Mouse (Mus musculus) right cerebral cortex, postnatal 14 days (tissue): ENCODE measurements at regions not wholly inside any gene's neighbourhood (a gene's known extent, or its start where the extent isn't known, plus 50 kb on each side); places are given as distances from the start of the nearest gene placed in this dataset.
"Not testable (repeated sequence)": the region's sequence is repeated elsewhere in the genome, so short reads cannot be mapped to it uniquely, and the experiment has no call there.

Experiments used
- DNase-seq: peaks from one replicate; pipeline ENCODE4 v3.0.0; 2022

GRCm38 (mm10) chr3:5806947-5807575, 56.5 kb downstream of the Gm8797 start:
- DNase-seq: no peak

DNA sequence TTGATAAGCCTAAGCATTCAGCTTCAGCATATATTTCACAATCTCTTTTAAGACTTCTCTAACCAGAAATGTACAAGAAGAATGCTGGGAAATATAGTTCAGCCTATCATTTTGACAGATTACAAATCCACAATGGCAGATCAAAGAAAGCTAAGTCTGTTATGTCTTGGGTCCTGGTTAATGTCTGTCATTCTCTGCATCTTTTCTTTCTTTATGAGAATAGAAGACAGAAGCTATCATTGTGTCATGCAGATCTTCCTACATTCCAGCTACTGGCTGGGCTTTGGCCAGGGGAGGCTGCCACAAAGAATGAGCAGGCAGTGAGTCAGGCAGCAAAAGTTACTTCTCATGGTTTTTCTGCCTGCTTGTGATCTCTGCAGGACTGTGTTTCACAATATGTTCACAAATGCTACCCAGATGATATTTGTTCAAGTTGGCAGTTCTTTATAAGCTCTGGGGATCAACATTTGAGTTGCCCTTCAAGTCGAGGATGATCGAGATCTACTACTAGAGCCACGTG, 60.5 kb downstream of the Gm8797 start:
- DNase-seq: no peak

DNA sequence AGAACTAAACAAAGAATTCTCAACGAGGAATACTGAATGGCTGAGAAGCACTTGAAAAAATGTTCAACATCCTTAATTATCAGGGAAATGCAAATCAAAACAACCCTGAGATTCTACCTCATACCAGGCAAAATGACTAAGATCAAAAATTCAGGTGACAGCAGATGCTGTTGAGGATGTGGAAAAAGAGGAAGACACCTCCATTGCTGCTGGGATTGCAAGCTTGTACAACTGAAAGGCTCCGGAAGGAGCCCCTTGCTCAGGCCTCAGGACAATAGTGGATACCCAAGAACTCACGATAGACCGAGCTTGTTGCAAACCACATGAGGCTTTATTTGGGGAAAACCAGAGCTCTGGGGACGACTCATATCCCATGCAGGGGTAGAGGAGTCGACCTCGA, 69.6 kb downstream of the Gm8797 start:
- DNase-seq: not testable (repeated sequence)

GRCm38 (mm10) chr3:5860237-5860636, 109.6 kb downstream of the Gm8797 start:
- DNase-seq: peak; percentile 82

DNA sequence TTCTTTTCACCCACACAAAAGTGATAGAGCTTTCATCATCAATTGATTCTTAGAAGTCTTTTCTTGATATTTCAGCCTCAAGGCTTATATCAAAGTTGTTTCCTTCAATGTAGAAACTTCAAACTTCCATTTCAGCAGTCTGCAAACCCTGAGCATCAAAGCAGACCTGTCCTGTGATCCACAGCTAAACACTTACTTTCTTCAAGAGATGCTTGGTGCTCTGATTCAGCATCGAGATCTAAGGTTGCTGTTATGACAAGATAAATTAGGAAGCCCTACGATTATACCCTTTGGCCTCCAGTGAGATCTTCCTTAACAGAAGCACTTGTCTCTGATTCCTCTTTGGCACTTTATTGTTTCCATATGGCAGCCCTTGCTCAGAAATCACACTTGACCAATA, 119.8 kb downstream of the Gm8797 start:
- no peak for DNase-seq

DNA sequence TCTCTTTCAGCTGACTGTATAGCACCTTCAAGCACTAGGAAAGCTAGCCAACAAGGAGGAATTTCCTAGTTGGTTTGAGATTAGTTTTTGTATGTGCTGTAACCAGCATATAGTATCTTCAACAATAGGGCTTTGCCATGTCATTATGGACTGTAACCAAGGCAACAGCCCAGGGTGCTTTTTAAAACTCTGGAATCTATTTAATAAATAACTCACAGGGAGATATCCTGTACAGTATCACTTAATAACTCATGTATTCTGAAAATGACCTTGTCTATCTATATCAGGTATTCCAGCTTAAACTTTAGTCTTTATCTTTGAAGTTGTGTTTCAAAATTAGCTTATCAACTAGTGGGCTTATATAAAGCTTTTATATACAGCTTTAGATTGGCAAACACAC, 128.5 kb downstream of the Gm8797 start:
- DNase-seq: no peak

DNA sequence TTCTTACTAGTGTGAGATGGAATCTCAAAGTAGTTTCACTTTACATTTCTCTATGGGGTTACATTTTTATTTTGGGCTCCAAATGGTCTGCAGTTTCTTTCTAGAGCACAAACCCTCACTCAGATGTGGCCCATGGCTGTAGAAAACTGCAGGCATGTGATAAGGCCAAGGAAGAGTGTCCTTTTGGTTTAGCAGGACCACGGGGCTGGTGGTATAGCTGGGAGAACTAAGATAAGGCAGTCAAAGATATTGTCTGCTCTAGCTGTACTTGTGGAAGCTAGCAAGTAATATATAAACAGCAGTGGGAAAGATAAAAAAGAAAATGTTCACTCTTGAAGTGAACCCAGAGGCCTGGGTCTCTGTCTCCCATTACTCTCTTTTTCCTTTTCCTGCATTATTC, 166.9 kb downstream of the Gm8797 start:
- DNase-seq: no peak

DNA sequence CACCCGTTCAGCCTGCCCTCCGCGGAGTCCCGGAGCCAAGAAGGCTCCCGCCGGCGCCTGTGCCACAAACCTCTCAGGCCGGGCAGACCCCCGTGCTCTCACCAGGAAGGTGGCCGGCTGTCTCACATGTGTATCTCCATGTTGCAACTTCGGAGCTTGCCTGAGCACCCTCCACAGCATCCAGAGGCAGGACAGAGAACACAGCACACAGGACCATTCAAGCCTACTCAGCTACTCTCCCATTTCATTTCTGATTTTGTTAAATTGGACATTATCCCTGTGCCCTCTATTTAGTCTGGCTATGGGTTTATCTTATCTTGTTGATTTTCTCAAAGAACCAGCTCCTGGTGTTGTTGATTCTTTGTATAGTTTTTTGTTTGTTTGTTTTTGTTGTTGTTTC, 199.6 kb downstream of the Gm8797 start:
- DNase-seq: not testable (repeated sequence)

GRCm38 (mm10) chr3:5989011-5989645, 238.5 kb downstream of the Gm8797 start:
- not testable (repeated sequence) for DNase-seq

DNA sequence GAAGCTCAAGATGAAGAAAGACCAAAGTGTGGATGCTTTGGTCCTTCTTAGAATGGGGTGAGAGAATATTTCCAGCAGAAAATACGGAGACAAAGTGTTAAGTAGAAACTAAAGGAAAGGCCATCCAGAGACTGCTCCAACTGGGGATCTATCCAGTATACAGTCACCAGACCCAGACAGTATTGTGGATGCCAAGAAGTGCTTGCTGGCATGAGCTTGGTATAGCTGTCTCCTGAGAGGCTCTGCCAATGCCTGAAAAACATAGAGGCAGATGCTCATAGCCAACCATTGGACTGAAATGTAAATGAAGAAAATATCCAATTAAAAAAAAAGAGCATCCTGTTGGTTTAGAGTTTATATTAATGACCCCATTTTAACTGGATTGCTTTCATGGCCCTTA, 253.8 kb downstream of the Gm8797 start:
- no peak for DNase-seq

GRCm38 (mm10) chr3:6018749-6019148, 268.1 kb downstream of the Gm8797 start:
- no peak for DNase-seq

DNA sequence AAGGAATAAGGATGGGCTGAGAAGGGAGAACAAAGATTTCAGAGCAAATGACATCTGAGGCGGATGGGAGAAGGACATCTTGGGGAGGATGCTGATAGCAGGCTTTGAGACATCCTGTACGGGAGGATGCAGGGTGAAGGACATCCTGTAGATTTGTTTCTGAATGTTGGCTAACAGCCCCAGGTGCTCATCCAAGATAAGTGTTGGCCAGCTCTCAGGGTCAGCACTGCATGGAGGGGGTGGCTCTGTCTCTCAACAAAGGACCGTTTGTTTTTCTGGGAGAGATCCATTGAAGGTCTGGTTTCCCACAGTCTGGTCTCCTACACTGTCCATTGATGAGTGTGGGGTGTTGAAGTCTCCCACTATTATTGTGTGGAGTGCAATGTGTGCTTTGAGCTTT, 290.7 kb downstream of the Gm8797 start:
- not testable (repeated sequence) for DNase-seq

GRCm38 (mm10) chr3:6049472-6050045, 299.0 kb downstream of the Gm8797 start:
- no peak for DNase-seq

GRCm38 (mm10) chr3:6051901-6052300, 301.3 kb downstream of the Gm8797 start:
- DNase-seq: no peak

DNA sequence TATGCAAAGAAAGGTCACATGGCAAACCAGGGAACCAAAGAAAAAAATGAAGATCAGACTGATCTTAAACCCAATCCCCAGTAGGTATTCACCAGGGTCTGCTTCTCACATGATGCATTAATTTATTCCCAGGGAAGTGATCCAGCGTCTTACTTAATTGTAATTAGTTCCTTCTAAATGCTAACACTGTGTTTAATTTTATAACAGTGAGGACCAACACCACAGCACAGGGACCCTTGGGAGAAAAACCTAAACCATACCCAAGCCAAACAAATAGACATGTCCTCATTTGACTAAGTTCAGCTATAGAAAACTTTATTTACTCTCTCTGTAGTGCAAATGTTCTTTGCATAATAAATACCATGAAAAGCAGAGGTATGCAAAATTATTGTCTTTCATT, 333.2 kb downstream of the Gm8797 start:
- DNase-seq: no peak

- no peak for DNase-seq
These were observed 336.7 kb downstream of the Gm8797 start for GRCm38 (mm10) chr3:6087267-6087666.

- no peak for DNase-seq
These were observed 343.3 kb downstream of the Gm8797 start for GRCm38 (mm10) chr3:6093931-6094330.

- DNase-seq: not testable (repeated sequence)
These were observed 343.8 kb downstream of the Gm8797 start for GRCm38 (mm10) chr3:6094410-6094809.

- DNase-seq: no peak
These were observed 350.3 kb downstream of the Gm8797 start for GRCm38 (mm10) chr3:6100863-6101262.

DNA sequence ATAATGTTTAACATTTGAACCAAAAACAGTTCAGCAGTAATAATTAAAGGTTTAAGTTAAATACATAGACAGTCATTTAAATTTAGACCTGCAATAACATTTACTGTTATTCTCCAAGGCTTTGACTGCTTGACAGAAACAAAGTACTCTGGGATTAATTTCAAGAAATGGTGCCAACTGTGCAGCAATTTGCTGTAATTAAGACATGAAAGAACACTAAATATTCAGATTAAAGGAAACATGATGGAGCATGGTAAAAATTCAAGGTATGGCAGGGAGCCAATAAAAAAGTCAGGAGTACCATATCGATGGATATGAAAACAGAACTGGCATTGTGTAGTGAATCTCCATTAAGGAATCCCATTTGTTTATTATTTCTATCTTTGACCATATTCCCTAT, 352.3 kb downstream of the Gm8797 start:
- no peak for DNase-seq

GRCm38 (mm10) chr3:6106659-6107058, 356.1 kb downstream of the Gm8797 start:
- no peak for DNase-seq

GRCm38 (mm10) chr3:6107377-6108155, 357.0 kb downstream of the Gm8797 start:
- DNase-seq: no peak

GRCm38 (mm10) chr3:6118721-6119120, 368.1 kb downstream of the Gm8797 start:
- DNase-seq: no peak
